Mouse (Mus musculus): ENCODE data around the gene Kdelr2.

The Kdelr2 gene

GRCm38 (mm10) chr5:143471165-143471546, 67.5 kb downstream of the Kdelr2 start:
- peak in 1 of 2 experiments; percentile 14 for DNase-seq (ENCODE audit: low spot score in 2 of 2)
